Comparison of ENCODE assay signal across 1 mouse cellular context in the genomic region with DNA sequence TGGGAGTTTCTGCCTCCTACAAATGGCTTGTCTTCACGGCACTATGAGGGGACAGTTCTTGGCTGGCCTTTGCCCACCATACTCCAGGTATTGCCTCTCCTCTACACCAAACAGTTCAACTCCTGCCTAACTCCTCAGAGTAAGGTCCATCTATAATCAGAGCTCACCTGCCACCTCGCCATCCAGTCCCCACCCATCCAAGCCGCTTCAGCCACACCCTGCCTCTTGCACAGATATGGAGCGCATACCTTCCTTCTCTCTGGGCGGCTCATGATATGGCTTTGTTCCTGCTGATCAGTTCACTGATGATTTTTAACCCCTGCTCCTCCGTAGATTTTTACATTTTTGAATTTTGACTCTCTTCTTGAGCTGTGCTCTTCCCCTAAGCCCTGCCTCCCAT.
TF ChIP-seq lines count a peak whose summit lies in the region.

No protein-coding gene starts in this region.

TF ChIP-seq in MEL, 35 proteins besides CTCF, POLR2A, EP300 and RAD21 (continued from another document):
- TF ChIP-seq ZC3H11A (IDR thresholded peaks at IDR 0.05; ENCODE audit: low read depth, low read length), result no peak
- TF ChIP-seq GATA1 (IDR thresholded peaks at IDR 0.05; ENCODE audit: low read depth, low read length), result no peak
- no peak for TF ChIP-seq ZKSCAN1 (IDR thresholded peaks at IDR 0.05; ENCODE audit: low read depth, low read length)
- no peak for TF ChIP-seq NRF1 (IDR thresholded peaks at IDR 0.05; ENCODE audit: insufficient read depth, low read depth, low read length, poor library complexity, severe bottlenecking)
- no peak for TF ChIP-seq MAX (IDR thresholded peaks at IDR 0.05; ENCODE audit: low read length)
- TF ChIP-seq SMC3 (IDR thresholded peaks at IDR 0.05; ENCODE audit: low read depth, low read length), result no peak
- TF ChIP-seq POLR2AphosphoS5 (IDR thresholded peaks at IDR 0.05; ENCODE audit: borderline replicate concordance, low read depth, low read length), result no peak
- TF ChIP-seq MYB (IDR thresholded peaks at IDR 0.05; ENCODE audit: low read depth, low read length), result no peak
